Mouse (Mus musculus): ENCODE measurements at regions not wholly inside any gene's neighbourhood (a gene's known extent, or its start where the extent isn't known, plus 50 kb on each side); places are given as distances from the start of the nearest gene placed in this dataset.

DNA sequence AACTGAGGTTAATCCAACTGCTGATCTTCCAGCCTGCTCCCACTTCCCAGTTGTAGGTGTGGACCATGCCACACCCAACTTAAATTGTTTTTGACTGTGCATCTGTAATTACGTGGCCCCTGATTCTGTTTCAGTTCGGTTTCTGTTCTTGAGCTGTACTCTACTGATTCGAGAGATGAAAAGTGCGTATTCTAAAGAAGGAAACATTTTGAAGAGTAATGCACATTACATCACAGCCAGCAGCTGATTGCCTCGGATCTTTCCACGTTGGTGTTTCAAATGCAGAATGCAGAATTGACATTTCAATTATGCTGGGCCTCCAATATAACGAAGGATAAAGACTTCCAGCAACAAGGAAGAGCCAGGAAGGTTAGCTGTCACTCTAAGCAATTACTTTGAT lies 64.7 kb upstream of the Cnot2 start:
- H3K4me2 ChIP-seq (replicated peaks): no peak overlapping the region
- H3K27ac ChIP-seq: no peak overlapping the region
- H3K4me3 ChIP-seq: no peak overlapping the region
- no peak overlapping the region for H3K9ac ChIP-seq
- no peaks in the 10 kb centered on the region for H3K36me3 ChIP-seq
- no peaks in the 10 kb centered on the region for H3K27me3 ChIP-seq
- no peak for ATAC-seq (ENCODE audit: insufficient number of reproducible peaks, insufficient read depth, low FRiP score, low TSS enrichment)
- H3K4me1 ChIP-seq: no peaks in the 10 kb centered on the region; the same call in 1 of the 2 replicates
- WGBS: 65% methylated on average over 7 of the region's 7 CpGs
- no peaks in the 10 kb centered on the region for H3K9me3 ChIP-seq

DNA sequence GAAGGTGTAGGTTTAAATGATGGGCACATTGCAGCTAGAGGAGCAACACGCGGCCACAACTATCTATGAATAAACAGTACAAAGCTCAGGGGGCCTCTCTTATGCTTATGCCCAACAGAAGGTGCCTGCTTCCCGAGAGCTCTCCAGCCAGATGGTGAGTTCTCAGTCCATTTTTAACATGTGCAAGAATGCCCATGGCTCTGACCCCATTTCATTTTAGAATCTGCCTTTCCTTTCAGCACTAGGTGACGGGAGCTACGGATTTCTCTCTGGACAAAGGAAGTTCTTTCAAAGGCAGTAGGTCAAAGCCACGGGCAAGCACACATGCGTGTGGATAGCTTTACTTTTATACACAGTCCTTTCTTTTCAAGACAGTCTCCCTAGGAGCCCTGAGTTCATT lies 64.3 kb upstream of the Cnot2 start:
- WGBS: 68% methylated on average over 7 of the region's 7 CpGs
- no peaks in the 10 kb centered on the region for H3K9me3 ChIP-seq
- no peaks in the 10 kb centered on the region; the same call in 1 of the 2 replicates for H3K4me1 ChIP-seq
- H3K27me3 ChIP-seq: no peaks in the 10 kb centered on the region
- no peak overlapping the region for H3K4me3 ChIP-seq
- H3K36me3 ChIP-seq: no peaks in the 10 kb centered on the region
- H3K9ac ChIP-seq: no peak overlapping the region
- no peak overlapping the region for H3K27ac ChIP-seq
- H3K4me2 ChIP-seq (replicated peaks): no peak overlapping the region
- no peak for ATAC-seq (ENCODE audit: insufficient number of reproducible peaks, insufficient read depth, low FRiP score, low TSS enrichment)

DNA sequence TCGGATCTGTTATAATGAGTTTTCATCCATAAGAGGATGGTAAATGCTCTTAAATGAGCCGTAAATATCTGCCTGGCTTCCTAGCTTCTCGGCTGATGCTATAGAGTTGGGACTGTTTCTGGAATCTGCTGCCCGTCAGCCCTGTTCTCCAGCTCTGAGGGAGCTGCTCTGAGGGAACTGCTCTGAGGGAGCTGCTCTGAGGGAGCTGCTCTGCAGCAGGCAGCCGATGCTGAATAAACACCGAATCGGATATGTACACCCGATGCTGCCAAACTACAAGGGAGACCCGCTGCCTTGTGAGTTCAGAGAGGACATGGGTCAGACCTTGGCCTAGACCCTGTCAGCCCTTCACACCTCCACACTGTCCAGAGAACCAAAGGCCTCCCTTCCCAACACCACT lies 63.8 kb upstream of the Cnot2 start:
- no peak for ATAC-seq (ENCODE audit: insufficient number of reproducible peaks, insufficient read depth, low FRiP score, low TSS enrichment)
- no peaks in the 10 kb centered on the region for H3K36me3 ChIP-seq
- H3K27ac ChIP-seq: no peak overlapping the region
- no peaks in the 10 kb centered on the region; the same call in 1 of the 2 replicates for H3K4me1 ChIP-seq
- H3K4me3 ChIP-seq: no peak overlapping the region
- no peaks in the 10 kb centered on the region for H3K9me3 ChIP-seq
- no peak overlapping the region for H3K4me2 ChIP-seq (replicated peaks)
- no peak overlapping the region for H3K9ac ChIP-seq
- whole genome bisulfite sequencing: 77% methylated on average over 9 of the region's 9 CpGs
- no peaks in the 10 kb centered on the region for H3K27me3 ChIP-seq
